Mouse (Mus musculus): ENCODE data around the gene Mrpl47.

DNA sequence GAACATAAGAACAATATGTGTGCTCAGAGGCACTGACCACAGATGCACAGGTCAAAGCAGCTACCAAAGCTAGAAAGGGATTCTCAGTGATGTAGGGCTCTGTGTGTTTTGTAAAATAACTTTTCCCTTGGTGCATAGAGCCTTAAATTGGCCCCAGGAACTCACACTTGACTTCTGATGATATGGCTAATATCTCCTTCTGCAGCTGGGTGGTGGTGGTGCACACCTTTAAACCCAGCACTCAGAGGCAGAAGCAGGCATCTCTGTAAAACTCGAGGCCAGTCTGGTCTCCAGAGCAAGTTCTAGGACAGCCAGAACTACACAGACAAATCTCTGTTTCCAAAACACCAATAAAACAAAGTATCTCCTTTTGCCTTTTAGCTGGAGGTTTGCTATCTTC, 46.5 kb downstream of the Mrpl47 start:
- TF ChIP-seq CTCF (IDR thresholded peaks at IDR 0.05; ENCODE audit: low read depth, low read length) (no peak), POLR2A (IDR thresholded peaks at IDR 0.05; ENCODE audit: insufficient read depth, low read length) (no peak), EP300 (IDR thresholded peaks at IDR 0.05; ENCODE audit: insufficient read depth, low read depth, low read length) (no peak)

All from ES-Bruce4 (cell line).